Mouse (Mus musculus) spleen, postnatal 14 days (tissue): ENCODE data around the gene Cox5a.
A peak's percentile ranks its signal among the peaks of the same experiment; 100 is the strongest.

Experiments used
- DNase-seq, 2 experiments: peaks; one replicate each; pipeline ENCODE4 v3.0.0; 2021 to 2022; ENCODE audit warnings: low spot score in 2 of 2

Gene Cox5a

GRCm38 (mm10) chr9:57521056-57521911 lies at the start of gene Cox5a:
Gene Cox5a (plus strand): TSS chr9:57521274.
- DNase-seq, result peak; percentile 82 to 88

- peak; percentile 54 to 77 for DNase-seq
Measured at GRCm38 (mm10) chr9:57485774-57486173, 35.3 kb upstream of the Cox5a start.

- DNase-seq, result no peak
Measured at GRCm38 (mm10) chr9:57487807-57488206, 33.3 kb upstream of the Cox5a start.

- DNase-seq, result no peak
Measured at GRCm38 (mm10) chr9:57493532-57493931, 27.5 kb upstream of the Cox5a start.

GRCm38 (mm10) chr9:57494970-57495369 lies 26.1 kb upstream of the Cox5a start:
- DNase-seq, result no peak

GRCm38 (mm10) chr9:57497236-57497635 lies 23.8 kb upstream of the Cox5a start:
- DNase-seq, result no peak

- no peak for DNase-seq
Measured at GRCm38 (mm10) chr9:57498536-57498935, 22.5 kb upstream of the Cox5a start.

- DNase-seq, result no peak
Measured at GRCm38 (mm10) chr9:57501452-57501851, 19.6 kb upstream of the Cox5a start.

- no peak for DNase-seq
Measured at GRCm38 (mm10) chr9:57501861-57502260, 19.2 kb upstream of the Cox5a start.

GRCm38 (mm10) chr9:57502911-57503621 lies 18.0 kb upstream of the Cox5a start:
- no peak for DNase-seq

- no peak for DNase-seq
Measured at GRCm38 (mm10) chr9:57503622-57504380, 17.3 kb upstream of the Cox5a start, which contains the start of gene Rpp25. Gene Rpp25 (plus strand): TSS chr9:57504026.

GRCm38 (mm10) chr9:57504381-57504700 lies 16.7 kb upstream of the Cox5a start:
- peak in 1 of 2 experiments; percentile 45 for DNase-seq

GRCm38 (mm10) chr9:57504891-57505290 lies 16.2 kb upstream of the Cox5a start:
- no peak for DNase-seq

GRCm38 (mm10) chr9:57505700-57506099 lies 15.4 kb upstream of the Cox5a start:
- DNase-seq, result peak in 1 of 2 experiments; percentile 36

GRCm38 (mm10) chr9:57510577-57510976 lies 10.5 kb upstream of the Cox5a start:
- DNase-seq, result no peak

GRCm38 (mm10) chr9:57517113-57517512 lies 4.0 kb upstream of the Cox5a start:
- peak in 1 of 2 experiments; percentile 58 for DNase-seq

- DNase-seq, result no peak
Measured at GRCm38 (mm10) chr9:57520375-57521055, 559 bp upstream of the Cox5a start.

- no peak for DNase-seq
Measured at GRCm38 (mm10) chr9:57522114-57522860, 1.2 kb downstream of the Cox5a start.

GRCm38 (mm10) chr9:57522861-57523246 lies 1.8 kb downstream of the Cox5a start:
- no peak for DNase-seq

- DNase-seq, result no peak
Measured at GRCm38 (mm10) chr9:57523754-57524153, 2.7 kb downstream of the Cox5a start.

GRCm38 (mm10) chr9:57524439-57524838 lies 3.4 kb downstream of the Cox5a start:
- no peak for DNase-seq
